Mouse (Mus musculus): ENCODE data around the gene Ffar1. TPM values are rescaled to one million over a fixed set of nuclear protein-coding genes. Genes with fewer than 3 reads are reported as not detected.
A peak's percentile ranks its signal among the peaks of the same experiment; 100 is the strongest.

The Ffar1 gene
- polyA plus RNA-seq (2014; fragmentation: Nextera tagmentation; extraction: Ambion mirVana): not detected in 2 replicates

- no peaks in the 10 kb centered on the region for H3K9me3 ChIP-seq (ENCODE audit: control insufficient read depth, low read depth, low read length)
- H3K27me3 ChIP-seq (ENCODE audit: control insufficient read depth, insufficient read depth, low read length): no peaks in the 10 kb centered on the region
- WGBS: 86% methylated on average over 12 of the region's 12 CpGs
- no peak within 1 kb of the TSS for H3K27ac ChIP-seq (ENCODE audit: low read length)
- no peak within 1 kb of the TSS for H3K4me3 ChIP-seq (ENCODE audit: low read depth, low read length)
- no peak within 1 kb of the TSS for H3K4me2 ChIP-seq (replicated peaks; ENCODE audit: low read depth, low read length)
- no peaks in the 10 kb centered on the region for H3K4me1 ChIP-seq (ENCODE audit: control insufficient read depth, insufficient read depth, low read length)
- H3K36me3 ChIP-seq (ENCODE audit: control insufficient read depth, insufficient read depth, low read length): no peaks in the 10 kb centered on the region
- no peak within 1 kb of the TSS for H3K9ac ChIP-seq (replicated peaks; ENCODE audit: low read depth, low read length)
- ATAC-seq (ENCODE audit: insufficient number of reproducible peaks, insufficient read depth, low FRiP score, low read depth): no peak
Measured at GRCm38 (mm10) chr7:30861464-30861863, at the start of gene Ffar1. TSS of gene Ffar1 (minus strand) at chr7:30861564.

DNA sequence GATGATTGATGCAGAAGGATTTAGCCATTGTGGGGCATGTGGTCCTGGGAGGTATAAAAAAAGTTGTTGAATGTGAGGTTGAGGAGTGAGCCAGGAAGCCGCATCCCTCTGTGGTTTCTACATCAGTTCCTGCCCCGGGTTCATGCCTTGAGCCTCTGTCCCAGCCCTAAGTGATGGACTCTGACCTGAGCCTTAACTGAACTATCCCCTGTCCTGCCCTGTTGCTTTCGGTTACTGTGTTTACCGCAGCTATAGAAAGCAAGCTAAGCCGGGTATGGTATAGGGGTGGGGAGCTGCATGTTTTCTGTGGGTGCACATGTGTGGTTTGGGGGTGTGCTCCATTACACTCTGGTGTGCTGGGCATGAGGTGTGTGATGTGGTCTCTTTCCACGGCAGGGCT lies 48.4 kb upstream of the Ffar1 start:
- Histone ChIP-seq H3K27ac (ENCODE audit: low read length) (no peak overlapping the region), H3K9me3 (ENCODE audit: control insufficient read depth, low read depth, low read length) (no peaks in the 10 kb centered on the region), H3K4me3 (ENCODE audit: low read depth, low read length) (no peak overlapping the region), H3K4me1 (ENCODE audit: control insufficient read depth, insufficient read depth, low read length) (no peaks in the 10 kb centered on the region), H3K27me3 (ENCODE audit: control insufficient read depth, insufficient read depth, low read length) (no peaks in the 10 kb centered on the region), H3K36me3 (ENCODE audit: control insufficient read depth, insufficient read depth, low read length) (no peaks in the 10 kb centered on the region), H3K4me2 (replicated peaks; ENCODE audit: low read depth, low read length) (no peak overlapping the region), H3K9ac (replicated peaks; ENCODE audit: low read depth, low read length) (no peak overlapping the region)
- 73% methylated on average over 6 of the region's 6 CpGs for WGBS
- ATAC-seq (ENCODE audit: insufficient number of reproducible peaks, insufficient read depth, low FRiP score, low read depth): no peak

DNA sequence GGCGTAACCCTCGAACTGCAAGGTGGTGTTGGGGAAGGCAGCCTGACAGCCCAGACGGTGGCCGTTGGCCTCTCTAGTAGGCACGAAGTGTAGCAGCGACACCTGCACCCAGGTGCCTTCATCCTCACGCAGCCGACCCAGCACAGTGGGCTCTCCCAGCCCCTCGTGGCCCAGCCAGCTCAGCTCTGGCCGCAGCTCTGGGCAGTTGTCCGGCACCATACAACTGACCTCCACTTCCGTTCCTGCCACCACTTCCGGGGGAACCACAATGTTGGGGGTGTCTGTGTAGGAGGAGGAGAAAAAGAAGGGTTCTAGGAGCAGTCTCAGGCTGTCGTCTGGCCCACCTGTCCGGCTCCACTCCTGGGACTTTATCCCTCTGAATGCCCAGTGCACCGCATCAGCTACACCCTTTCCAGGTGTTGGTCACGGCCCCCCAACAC lies 47.6 kb upstream of the Ffar1 start:
- WGBS: 19% methylated on average over 17 of the region's 17 CpGs
- H3K4me3 ChIP-seq (ENCODE audit: low read depth, low read length): peak overlapping the region; percentile 16; the same call in 1 of the 2 replicates
- H3K4me2 ChIP-seq (replicated peaks; ENCODE audit: low read depth, low read length): peak overlapping the region; percentile 42

GRCm38 (mm10) chr7:30908277-30908991 lies 47.1 kb upstream of the Ffar1 start:
- no peaks in the 10 kb centered on the region for H3K36me3 ChIP-seq (ENCODE audit: control insufficient read depth, insufficient read depth, low read length)
- peak; percentile 71; the same call in 1 of the 2 replicates for ATAC-seq (ENCODE audit: insufficient number of reproducible peaks, insufficient read depth, low FRiP score, low read depth)
- H3K27ac ChIP-seq (ENCODE audit: low read length): no peak overlapping the region
- H3K9ac ChIP-seq (replicated peaks; ENCODE audit: low read depth, low read length): no peak overlapping the region
- WGBS: 4% methylated on average over 25 of the region's 26 CpGs
- H3K4me3 ChIP-seq (ENCODE audit: low read depth, low read length): peak overlapping the region; percentile 16
- H3K9me3 ChIP-seq (ENCODE audit: control insufficient read depth, low read depth, low read length): no peaks in the 10 kb centered on the region
- H3K27me3 ChIP-seq (ENCODE audit: control insufficient read depth, insufficient read depth, low read length): no peaks in the 10 kb centered on the region
- no peaks in the 10 kb centered on the region for H3K4me1 ChIP-seq (ENCODE audit: control insufficient read depth, insufficient read depth, low read length)
- peak overlapping the region; percentile 42 for H3K4me2 ChIP-seq (replicated peaks; ENCODE audit: low read depth, low read length)

More for the DNA sequence above, 47.6 kb upstream of the Ffar1 start:
- ATAC-seq (ENCODE audit: insufficient number of reproducible peaks, insufficient read depth, low FRiP score, low read depth): peak; percentile 12; the same call in 1 of the 2 replicates
- H3K36me3 ChIP-seq (ENCODE audit: control insufficient read depth, insufficient read depth, low read length): no peaks in the 10 kb centered on the region
- no peaks in the 10 kb centered on the region for H3K4me1 ChIP-seq (ENCODE audit: control insufficient read depth, insufficient read depth, low read length)
- H3K9ac ChIP-seq (replicated peaks; ENCODE audit: low read depth, low read length): no peak overlapping the region
- H3K27ac ChIP-seq (ENCODE audit: low read length): no peak overlapping the region
- no peaks in the 10 kb centered on the region for H3K9me3 ChIP-seq (ENCODE audit: control insufficient read depth, low read depth, low read length)
- H3K27me3 ChIP-seq (ENCODE audit: control insufficient read depth, insufficient read depth, low read length): no peaks in the 10 kb centered on the region

DNA sequence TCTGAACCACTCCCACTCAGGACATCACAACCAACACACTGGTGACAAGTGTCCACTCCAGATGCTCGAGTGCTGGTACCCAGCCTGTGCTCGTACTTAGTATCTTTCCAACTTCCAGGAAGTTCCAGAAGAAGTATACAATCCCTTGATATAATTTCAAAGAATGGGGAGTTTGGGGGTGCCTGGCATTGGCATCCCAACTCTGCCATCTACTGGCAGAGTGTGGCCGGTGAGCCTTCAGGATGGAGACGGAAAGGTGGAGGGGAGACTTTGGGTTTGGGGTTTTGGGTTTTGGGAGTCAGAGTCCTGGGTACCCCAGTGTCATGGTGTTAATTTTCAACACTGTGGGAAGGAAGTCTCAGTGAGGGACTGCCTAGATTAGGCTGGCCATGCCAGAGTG lies 42.7 kb upstream of the Ffar1 start:
- WGBS: 49% methylated on average over 4 of the region's 4 CpGs
- no peak overlapping the region for H3K9ac ChIP-seq (replicated peaks; ENCODE audit: low read depth, low read length)
- H3K27me3 ChIP-seq (ENCODE audit: control insufficient read depth, insufficient read depth, low read length): no peaks in the 10 kb centered on the region
- no peak overlapping the region for H3K4me2 ChIP-seq (replicated peaks; ENCODE audit: low read depth, low read length)
- no peak for ATAC-seq (ENCODE audit: insufficient number of reproducible peaks, insufficient read depth, low FRiP score, low read depth)
- no peak overlapping the region for H3K27ac ChIP-seq (ENCODE audit: low read length)
- no peak overlapping the region for H3K4me3 ChIP-seq (ENCODE audit: low read depth, low read length)
- H3K36me3 ChIP-seq (ENCODE audit: control insufficient read depth, insufficient read depth, low read length): no peaks in the 10 kb centered on the region
- H3K4me1 ChIP-seq (ENCODE audit: control insufficient read depth, insufficient read depth, low read length): 0 out of 2 replicates have a peak, but pooled peaks cover 3% of the 10 kb centered on the region
- no peaks in the 10 kb centered on the region for H3K9me3 ChIP-seq (ENCODE audit: control insufficient read depth, low read depth, low read length)

DNA sequence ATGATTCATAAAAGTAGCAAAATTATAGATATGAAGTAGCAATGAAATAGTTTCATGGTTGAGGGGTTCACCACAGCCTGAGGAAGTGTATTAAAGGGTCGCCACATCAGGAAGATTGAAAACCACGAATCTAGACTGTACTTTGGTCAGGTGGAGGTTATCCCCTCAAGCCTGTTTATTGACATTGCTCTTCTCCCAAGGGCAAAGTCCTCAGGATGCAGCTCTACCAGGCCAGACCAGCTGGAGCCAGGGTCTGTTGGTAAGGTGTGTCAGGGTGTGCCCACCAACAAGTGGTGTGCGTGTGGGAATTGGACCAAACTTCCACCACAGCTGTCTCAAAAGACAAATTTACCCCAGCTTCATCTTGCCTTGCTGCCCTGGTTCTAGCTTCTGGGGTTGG lies 33.9 kb upstream of the Ffar1 start:
- H3K4me3 ChIP-seq (ENCODE audit: low read depth, low read length): no peak overlapping the region
- H3K27ac ChIP-seq (ENCODE audit: low read length): no peak overlapping the region
- 80% methylated on average over 3 of the region's 3 CpGs for WGBS
- H3K9me3 ChIP-seq (ENCODE audit: control insufficient read depth, low read depth, low read length): no peaks in the 10 kb centered on the region
- ATAC-seq (ENCODE audit: insufficient number of reproducible peaks, insufficient read depth, low FRiP score, low read depth): no peak
- H3K4me2 ChIP-seq (replicated peaks; ENCODE audit: low read depth, low read length): no peak overlapping the region
- H3K27me3 ChIP-seq (ENCODE audit: control insufficient read depth, insufficient read depth, low read length): no peaks in the 10 kb centered on the region
- 0 out of 2 replicates have a peak, but pooled peaks cover 3% of the 10 kb centered on the region for H3K4me1 ChIP-seq (ENCODE audit: control insufficient read depth, insufficient read depth, low read length)
- no peak overlapping the region for H3K9ac ChIP-seq (replicated peaks; ENCODE audit: low read depth, low read length)
- no peaks in the 10 kb centered on the region for H3K36me3 ChIP-seq (ENCODE audit: control insufficient read depth, insufficient read depth, low read length)

- H3K36me3 ChIP-seq (ENCODE audit: control insufficient read depth, insufficient read depth, low read length): no peaks in the 10 kb centered on the region
- H3K27me3 ChIP-seq (ENCODE audit: control insufficient read depth, insufficient read depth, low read length): no peaks in the 10 kb centered on the region
- H3K4me3 ChIP-seq (ENCODE audit: low read depth, low read length): no peak overlapping the region
- H3K9ac ChIP-seq (replicated peaks; ENCODE audit: low read depth, low read length): no peak overlapping the region
- H3K9me3 ChIP-seq (ENCODE audit: control insufficient read depth, low read depth, low read length): no peaks in the 10 kb centered on the region
- ATAC-seq (ENCODE audit: insufficient number of reproducible peaks, insufficient read depth, low FRiP score, low read depth): no peak
- H3K4me1 ChIP-seq (ENCODE audit: control insufficient read depth, insufficient read depth, low read length): no peaks in the 10 kb centered on the region
- no peak overlapping the region for H3K27ac ChIP-seq (ENCODE audit: low read length)
- no peak overlapping the region for H3K4me2 ChIP-seq (replicated peaks; ENCODE audit: low read depth, low read length)
- WGBS: 46% methylated on average over 3 of the region's 3 CpGs
Measured at GRCm38 (mm10) chr7:30892515-30892914, 31.2 kb upstream of the Ffar1 start.

GRCm38 (mm10) chr7:30891746-30892145 lies 30.4 kb upstream of the Ffar1 start:
- Histone ChIP-seq H3K9me3 (ENCODE audit: control insufficient read depth, low read depth, low read length) (no peaks in the 10 kb centered on the region), H3K4me3 (ENCODE audit: low read depth, low read length) (no peak overlapping the region), H3K4me1 (ENCODE audit: control insufficient read depth, insufficient read depth, low read length) (no peaks in the 10 kb centered on the region), H3K36me3 (ENCODE audit: control insufficient read depth, insufficient read depth, low read length) (no peaks in the 10 kb centered on the region), H3K27me3 (ENCODE audit: control insufficient read depth, insufficient read depth, low read length) (no peaks in the 10 kb centered on the region), H3K4me2 (replicated peaks; ENCODE audit: low read depth, low read length) (no peak overlapping the region), H3K9ac (replicated peaks; ENCODE audit: low read depth, low read length) (no peak overlapping the region), H3K27ac (ENCODE audit: low read length) (no peak overlapping the region)
- 76% methylated on average over 9 of the region's 9 CpGs for WGBS
- ATAC-seq (ENCODE audit: insufficient number of reproducible peaks, insufficient read depth, low FRiP score, low read depth): 0 out of 2 replicates have a peak, but pooled peaks have one; percentile 43
